Mouse (Mus musculus) c-Kit-positive CD71-positive TER-119-positive erythroid progenitor cells, embryonic 14.5 days (primary cell): Measurements from ENCODE around the gene Fam49a.
"Not testable (repeated sequence)": the region's sequence is repeated elsewhere in the genome, so short reads cannot be mapped to it uniquely, and the experiment has no call there.

ENCODE experiments used
- DNase-seq: peaks from one replicate; pipeline ENCODE4 v3.0.0-alpha.2; 2013; ENCODE audit warnings: low spot score

Gene Fam49a

DNA sequence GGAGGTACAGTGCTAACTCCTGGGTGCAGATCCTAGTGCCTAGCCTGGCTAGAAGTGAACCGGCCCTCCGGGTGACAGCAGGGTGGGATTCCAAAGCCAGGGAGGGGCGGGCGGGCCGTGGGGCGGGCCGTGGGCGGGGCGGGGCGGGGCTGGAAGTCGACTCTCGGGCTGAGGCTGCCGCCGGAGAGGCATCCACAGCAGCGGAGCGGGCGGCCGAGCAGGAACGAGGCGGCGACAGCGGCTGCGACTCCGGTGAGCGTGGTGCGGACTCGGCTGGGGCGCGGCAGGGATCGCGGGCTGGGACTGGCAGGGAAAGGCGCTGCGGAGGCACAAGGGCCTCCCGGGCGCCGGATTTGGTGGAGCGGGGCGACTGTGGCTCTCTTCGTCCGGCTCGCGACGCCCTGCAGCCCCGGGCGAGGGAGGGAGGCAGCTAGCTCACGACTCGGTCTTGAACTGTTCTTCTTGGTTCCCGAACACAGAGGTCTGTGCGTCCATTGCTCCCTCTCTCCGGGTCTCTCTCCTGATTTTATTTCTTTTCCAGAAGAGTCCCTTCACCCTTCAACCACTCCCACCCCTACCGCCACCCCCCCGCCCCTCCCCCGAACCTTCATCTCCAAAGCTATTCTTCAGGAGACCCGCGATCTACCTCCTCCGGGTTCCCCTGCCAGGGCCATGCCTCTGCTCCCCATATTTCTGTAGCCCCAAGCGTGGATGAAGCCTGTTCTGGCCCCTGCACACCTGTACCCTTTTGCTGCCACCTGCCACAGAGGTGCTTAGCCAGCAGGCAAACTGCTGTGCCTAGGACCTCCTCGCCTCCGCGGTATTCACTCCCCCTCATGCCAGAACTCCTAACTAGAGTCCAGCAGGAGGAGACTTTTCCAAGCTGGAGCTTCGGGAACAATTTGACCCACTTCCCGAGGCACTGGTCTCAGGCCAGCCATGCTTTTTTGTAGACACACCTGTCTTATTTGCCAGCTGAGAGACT lies at the start of gene Fam49a:
Fam49a (plus strand) TSS at position 153 of the 985 bp plus-strand sequence.
- no peak for DNase-seq

DNA sequence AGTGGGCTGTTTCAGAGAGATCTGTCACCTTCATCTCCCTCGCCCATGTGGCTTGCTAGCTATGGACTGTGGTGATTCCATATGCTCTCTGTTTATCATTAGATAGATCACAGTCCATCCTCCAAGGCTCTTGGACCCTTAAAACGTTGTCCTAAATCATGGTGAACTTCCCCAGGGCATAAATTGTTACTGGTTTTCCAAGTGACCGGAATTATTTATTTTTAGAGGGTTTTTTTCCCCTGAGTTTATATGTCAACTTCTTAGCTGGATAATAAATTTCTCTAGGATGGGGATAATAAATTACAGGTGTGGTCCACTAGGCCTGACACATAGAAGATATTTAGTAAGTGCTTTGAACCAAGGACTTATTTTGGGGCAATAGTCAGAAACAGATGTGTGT lies 48.4 kb upstream of the Fam49a start:
- DNase-seq = no peak

DNA sequence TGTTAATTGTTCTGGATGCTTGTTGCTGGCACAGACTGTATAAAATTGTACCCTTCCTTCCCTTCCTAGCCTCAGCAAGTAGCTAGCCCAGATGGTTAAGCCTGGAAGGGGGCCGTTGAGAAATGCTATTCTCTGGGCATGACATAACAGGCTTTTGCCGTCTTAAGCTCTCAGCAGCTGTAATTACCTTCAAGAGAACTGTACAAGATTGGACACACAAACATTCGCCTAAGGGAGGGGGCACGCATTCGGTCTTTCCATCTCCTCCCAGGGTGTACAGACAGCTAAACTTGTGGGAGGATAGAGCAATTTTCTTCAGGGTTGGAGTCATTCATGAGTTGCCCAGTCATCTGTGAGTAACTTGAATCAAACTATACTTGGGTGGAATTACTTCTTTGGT lies 43.0 kb upstream of the Fam49a start:
- no peak for DNase-seq

DNA sequence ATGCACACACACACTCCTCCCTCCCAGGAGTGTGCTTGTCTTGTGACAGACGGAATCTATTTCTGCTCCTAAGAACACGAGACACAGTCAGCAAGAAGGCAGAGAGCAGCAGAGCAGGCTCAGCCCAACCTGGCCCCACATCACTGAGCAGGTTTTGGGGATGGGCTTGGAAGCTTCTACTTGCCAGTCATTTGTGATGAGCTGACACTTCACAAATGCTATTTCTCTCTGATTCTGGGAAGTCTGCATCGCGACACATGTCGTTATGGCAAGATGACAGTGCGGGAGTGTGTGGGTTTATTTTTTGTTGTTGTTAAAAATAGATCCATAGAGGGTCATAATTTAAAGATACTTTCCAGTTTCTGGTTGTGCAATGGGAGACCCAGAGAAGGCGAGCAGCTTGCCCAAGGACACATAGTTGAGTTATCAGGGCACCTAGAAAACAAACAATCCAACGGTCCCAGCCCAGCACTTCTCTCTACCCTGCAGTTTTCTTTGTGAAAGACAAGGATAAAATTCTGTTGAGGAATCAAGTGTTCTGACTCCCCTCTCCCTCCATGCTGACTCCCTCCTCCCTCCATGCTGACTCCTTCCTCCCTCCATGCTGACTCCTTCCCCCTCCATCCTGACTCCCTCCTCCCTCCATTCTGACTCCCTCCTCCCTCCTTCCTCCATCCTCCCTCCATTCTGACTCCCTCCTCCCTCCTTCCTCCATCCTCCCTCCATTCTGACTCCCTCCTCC lies 41.0 kb upstream of the Fam49a start:
- DNase-seq = no peak

DNA sequence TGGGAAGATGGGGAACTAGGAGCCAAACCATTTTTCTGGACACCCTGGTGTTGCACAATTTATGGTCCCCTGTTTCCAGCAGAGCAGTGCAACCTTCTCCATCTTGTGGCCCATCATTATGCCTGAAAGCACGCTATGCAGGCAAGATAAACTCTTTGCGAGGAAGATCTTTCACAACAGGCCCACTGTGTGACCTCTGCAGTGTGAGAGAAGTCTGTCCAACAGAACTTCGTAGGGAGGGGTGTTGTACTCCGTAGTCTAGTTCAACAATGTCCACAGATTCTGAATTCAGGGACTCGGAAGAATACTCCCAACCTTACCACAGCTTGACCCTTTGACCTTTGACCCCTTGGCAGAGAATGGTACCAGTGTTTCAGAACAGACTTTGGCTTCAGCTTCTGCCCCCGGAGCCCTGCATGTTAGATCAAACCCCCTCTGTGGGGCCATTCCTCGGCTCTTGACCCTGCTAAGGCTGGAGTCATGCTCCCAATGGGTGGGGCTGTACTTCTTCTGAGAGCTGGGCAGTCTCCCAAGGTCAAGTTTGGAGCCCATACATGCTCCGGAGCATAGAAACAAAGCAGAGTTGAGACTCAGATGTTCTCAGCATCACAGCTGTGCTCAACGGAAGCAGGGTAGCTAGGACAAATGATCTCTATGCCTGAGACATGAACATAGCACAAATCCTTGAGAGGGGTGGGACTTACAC lies 39.2 kb upstream of the Fam49a start:
- no peak for DNase-seq

DNA sequence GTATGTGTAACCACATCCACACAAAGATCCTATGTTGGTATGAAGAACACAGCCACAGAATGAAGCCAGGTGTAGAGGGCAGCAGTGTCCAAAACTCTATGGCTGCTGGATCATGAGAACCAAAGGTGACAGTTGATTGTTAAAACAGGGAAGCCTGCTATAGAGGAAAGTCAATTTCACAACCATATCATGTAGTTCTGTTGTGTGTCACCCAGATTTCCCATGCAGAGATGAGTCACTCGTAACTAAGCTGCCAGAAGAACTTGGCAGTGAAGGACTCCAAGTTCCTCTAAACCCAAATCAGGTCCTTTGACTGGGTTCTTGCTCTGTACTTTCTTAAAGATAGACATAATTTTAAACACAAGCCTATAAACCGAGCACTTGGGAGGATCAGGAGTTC lies 38.6 kb upstream of the Fam49a start:
- DNase-seq = no peak

DNA sequence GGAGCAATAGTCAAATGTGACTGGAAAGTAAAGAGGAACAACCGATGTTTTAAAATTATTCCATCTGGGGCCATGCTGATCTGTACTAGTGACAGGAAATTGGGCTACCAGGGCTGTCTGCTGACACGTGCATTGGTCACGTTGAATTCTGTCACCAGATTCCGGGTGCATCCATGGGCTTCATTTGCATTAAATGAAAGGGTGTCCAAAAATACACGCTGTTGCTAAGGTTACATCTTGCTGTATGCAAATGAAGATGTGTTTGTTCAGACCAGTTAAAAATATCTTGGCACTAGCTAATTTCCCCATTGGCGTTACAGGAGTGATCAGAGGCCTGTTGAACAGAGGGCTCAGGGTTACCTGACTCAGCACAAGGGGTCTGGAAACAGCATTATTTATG lies 36.2 kb upstream of the Fam49a start:
- no peak for DNase-seq

DNA sequence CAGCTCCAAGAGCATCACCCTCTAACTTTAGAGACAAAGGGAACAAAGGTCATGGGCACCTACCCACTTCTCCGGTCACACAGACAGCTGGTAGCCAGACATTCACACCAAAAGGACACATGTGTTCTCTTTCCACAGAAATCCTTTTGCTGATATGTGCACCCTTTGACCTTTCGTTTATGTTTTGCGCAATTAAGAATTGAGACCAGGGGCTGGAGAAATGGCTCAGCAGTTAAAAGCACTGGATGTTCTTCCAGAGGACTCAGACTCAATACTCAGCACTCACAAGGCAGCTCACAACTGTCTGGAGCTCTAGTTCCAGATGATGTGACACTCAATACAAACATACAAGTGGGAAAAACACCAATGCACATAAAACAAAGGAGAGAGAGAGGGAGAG lies 34.3 kb upstream of the Fam49a start:
- no peak for DNase-seq

DNA sequence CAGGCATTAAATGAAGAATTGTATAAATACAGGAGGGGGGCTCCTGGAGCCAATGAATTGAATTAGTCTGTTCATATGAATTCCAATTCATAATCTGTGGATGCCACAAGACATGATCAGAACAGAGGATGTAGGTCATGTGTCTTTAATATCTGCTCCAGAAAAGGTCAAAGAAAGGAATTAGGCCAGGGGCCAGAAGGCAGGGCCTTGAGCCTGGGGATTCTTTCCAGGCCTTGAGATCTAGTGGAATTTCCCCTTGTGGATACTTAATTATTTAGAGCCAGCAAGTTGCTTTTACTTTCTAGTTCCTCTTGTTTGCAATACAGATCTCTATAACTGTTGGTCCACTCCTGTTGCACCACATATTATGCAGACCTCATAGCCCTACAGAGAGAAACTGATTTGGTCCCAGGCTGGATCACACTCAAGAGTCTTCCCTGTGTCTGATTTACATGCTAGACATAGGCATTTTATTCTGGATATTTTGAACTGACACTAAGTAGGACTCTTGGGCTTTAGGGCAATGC lies 31.8 kb upstream of the Fam49a start:
- DNase-seq = no peak

DNA sequence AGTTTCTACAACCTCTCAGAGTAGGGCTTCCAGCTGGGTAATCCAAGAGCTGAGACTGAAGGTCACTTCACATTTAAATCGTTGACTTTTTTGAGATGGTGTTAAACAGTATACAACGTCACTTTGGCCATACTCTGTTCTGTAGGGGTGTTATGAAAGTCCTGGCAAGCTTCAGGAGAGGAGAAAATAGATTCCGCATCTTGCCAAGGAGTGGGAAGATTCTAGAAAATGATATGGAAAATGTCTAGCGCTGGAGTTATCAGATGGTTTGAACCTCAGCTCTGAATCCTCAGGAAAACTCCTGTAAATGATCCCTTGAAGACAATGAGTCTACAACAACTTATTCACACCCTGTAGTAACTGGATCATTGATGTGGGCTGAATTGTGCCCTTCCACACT lies 29.8 kb upstream of the Fam49a start:
- no peak for DNase-seq

DNA sequence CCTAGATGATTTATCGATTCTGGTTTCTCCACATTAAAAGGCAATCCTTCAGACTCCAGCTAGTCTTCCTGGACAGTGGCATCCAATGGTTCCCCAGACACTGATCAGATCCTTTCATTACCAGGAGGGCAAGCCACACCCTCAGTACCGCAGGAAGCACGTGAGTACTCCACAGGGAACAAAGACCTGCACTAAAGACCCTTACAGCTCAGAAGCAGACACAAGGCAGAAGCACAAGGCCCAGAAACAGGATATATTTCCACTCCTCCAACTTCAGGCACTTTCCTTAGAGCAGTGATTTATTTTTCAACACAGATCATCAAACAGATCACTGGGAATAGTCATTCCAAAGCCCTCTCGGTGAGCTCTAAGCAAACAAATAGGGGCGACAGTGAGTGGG lies 25.0 kb upstream of the Fam49a start:
- DNase-seq = no peak

DNA sequence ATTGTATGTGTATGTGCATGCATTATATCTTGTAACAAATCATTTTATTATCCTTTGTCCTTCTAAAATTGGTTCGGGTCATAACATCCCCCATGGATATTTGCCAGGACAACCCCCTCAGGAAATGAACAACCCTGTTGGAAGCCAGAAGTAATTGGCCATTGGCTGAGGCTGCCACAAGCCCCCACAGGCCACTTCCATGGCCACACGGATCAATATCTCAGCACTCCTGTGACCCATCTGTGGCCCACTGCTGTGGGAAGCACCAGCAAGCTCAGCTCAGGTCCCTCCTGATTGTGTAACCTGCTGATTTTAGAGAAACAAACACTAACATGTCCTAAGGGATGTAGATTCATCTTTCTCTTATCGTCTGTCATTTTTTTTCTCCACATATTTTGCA lies 22.4 kb upstream of the Fam49a start:
- DNase-seq = no peak

DNA sequence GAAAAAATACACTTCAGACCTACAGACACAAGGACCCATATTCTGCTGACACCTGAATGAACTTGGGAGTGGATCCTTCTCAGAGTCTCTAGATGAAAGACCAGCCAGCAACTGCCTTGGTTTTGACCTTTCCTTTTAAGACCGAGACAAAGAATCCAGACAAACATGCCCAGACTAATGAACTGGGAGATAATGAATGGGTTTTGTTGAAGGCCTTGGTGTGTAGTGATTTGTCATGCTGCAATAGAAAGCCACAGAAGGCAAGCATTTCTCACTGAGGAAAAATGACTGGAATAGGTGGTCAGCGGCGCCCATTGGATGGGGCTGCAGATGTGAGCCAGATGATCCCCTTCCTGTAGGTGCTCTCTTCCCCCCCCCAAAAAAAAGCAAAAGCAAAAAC lies 18.8 kb upstream of the Fam49a start:
- DNase-seq = no peak

DNA sequence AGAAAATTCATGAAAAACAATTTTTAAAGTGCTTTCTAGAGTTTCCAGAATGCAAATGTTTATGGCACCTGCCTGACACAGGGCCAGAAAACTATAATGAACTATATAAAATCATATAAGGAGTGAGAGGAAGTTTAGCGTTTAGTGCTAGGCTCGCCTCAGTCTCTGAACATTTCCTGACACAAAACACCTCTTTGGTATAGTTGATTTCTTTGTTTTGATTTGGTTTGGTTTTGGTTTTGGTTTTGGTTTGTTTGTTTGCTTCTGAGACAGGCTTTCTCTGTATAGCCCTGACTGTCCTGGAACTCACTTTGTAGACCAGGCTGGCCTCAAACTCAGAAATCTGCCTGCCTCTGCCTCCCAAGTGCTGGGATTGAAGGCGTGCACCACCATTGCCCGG lies 14.9 kb upstream of the Fam49a start:
- not testable (repeated sequence) for DNase-seq

DNA sequence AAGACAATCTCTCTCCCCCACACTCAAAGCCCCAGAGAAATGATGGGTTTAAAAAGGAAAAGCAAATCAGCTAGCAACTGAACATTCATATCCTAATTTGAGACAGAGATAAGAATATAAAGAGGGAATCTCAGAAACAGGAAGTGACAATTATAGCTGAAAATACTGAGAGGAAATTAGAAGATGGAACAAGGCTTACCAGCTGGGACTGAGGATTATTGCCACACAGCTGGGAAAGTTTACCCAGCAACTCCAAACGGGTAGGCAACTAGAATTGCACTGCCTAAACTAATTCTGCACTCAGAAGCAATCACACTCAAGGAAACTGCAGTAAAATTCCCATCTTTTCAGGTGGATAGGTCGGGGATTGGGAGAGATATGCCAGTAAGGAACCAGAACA lies 12.4 kb upstream of the Fam49a start:
- no peak for DNase-seq

DNA sequence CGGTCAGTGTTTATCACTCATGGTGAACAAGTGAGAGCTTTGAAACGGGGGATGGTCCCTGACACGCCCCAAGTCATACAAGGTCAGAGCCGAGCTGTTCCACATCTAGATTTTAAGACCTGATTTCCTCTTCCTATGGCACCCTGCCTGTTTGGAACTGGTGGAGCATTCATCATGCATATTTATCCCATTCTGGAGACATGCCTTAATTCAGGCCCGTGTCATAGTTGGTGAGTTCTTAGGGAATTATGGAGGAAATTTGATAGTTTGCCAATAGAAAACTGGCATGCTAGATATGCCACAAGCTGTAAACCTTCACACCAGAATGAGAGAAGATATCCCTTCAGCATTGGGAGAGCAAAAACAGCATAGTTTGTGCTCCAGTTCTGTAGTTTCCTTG lies 8.4 kb upstream of the Fam49a start:
- DNase-seq = no peak

DNA sequence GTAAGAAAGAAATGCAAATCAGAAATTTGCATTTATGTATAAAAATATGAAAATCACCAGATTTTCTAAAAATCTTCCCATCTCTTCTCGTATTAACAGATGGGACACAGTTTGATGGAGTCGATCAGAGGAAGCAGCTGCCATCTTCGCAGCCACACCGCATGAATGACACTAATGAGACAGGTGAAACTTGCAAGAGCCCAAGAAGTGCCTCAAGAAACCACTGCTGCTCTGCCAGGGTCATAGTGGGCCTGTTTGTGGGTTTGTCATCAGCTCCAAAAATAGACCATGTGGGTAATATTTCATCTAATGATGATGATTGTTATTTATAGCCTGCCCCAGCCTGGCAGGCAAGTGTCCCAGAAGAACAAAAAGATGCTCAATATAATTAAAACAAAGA lies 7.8 kb upstream of the Fam49a start:
- no peak for DNase-seq

DNA sequence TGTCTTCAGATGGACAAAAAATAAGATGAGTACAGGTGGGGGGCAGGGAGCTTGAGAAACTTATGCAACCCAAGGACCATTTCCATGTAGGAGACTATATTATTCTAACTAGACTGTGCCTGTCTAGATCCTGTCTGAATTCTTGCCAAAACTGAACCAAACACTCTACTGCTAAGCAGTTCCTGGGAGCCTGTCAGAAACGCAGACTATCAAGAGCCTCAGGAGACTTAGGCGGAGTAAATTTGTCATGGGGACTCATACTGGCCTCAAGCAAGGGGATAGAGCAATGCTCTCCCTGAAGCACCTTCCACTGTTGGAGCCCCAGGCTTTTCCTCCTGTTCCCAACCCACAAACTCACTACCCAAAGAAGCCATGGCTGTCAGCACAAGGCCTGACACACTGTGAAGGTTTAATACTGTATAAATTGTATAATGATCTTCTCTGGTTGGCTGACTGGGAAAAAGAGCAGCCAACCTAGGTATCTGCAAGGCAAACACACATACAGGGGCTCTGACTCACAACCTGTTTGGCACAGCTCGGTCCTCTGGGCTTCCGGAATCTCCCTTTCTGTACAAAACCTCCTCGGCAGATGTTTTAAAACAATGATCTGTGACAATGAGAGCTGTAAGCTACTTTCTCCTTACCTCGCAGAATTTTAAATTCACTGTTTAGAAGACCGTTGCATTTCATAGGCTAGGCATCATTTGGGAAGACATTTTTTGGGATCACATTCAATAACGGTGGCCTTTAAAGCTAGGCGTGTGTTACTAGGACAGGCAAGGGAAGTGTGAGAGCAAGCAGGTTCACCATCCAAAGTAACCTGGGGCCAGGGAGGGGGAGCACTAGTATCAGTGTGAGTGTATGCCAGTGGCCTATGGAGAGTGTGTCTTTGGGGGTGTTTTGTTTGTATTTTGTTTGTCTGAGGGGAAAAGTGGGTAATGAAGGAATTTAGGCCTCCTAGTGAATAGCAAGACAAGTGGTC lies 669 bp upstream of the Fam49a start:
- DNase-seq = no peak

DNA sequence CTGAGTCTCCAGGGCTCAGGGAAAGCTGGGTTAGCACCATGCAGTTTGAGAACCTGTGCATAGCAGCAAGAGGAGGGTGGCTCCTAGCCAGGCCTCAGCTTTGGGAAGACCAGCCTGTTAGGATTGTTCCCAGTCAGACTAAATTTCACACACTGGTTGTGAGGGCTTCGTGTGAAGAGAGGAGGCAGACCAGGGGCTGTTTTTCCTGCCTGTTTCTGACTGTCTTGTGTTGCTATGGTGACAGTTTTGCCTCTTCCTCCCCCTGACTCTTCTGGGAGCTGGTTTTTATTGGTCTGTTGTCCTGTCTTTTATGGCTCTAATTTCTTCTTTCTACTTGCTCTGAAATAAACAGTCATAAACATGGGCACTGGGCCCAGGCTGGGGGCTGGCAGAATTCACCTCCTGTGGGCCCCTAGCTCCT lies 1.4 kb downstream of the Fam49a start:
- DNase-seq = no peak

DNA sequence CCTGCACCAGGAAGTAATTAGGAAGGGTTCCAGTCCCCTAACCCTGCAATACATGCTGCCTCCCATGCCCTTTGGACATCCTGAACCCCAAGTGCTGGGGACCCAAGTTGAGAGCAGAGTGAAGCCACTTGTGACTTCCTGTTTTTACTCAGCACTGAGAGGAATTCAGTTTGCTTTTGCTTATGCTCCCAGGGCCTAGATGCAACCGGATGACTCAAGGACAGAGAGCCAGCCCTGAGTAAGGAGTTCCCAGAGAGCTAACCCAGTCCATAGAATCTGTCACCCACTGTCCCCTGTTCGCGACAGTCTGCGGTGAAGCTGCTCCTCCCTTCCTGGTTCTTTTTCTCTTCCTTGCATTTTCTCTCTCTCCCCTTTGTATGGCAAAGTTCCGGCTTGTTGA lies 2.2 kb downstream of the Fam49a start:
- DNase-seq = no peak

DNA sequence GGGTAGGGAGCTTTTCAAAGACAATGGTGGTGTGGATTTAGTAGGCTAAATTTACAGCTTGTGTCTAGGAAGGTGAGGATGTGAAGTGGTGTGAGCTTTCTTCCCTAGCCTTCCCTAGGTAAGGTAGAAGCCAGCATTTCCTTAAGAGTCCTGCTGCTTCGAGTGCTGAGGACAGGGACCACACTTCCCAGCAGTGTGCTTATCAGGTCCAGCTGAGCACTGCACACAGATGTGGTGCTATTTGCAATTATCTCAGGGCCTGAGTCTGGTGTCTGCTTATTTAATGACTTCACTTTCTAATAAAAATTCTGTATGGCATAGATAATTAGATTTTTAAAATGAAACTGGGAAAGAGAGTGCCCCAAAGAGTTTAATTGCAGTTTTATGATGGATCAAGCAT lies 4.6 kb downstream of the Fam49a start:
- DNase-seq = no peak
